Mouse (Mus musculus) heart, postnatal 0 days (tissue): ENCODE measurements around the gene Pole.

Experiments
- CTCF ChIP-seq: IDR thresholded peaks from 2 replicates; pipeline ENCODE4 v1.5.1; 2016; ENCODE audit warnings: antibody characterized with exemption, control low read depth, low read depth
- EP300 ChIP-seq: IDR thresholded peaks from 2 replicates; pipeline ENCODE4 v1.6.1; 2016; ENCODE audit warnings: antibody characterized with exemption, low read depth

- TF ChIP-seq CTCF = no peak
- TF ChIP-seq EP300 = no peak
These were observed 58.4 kb downstream of the Pole start, which contains the start of gene Lrcol1 for GRCm38 (mm10) chr5:110344524-110344923.
